Mouse (Mus musculus) v-Abl transformed pro-B cells (cell line): Measurements from ENCODE around the gene Acot13.
"Not testable (repeated sequence)": the region's sequence is repeated elsewhere in the genome, so short reads cannot be mapped to it uniquely, and the experiment has no call there.

Experiments used
- in situ Hi-C, 2 experiments: fragments of 400-800 bp; cut with MboI; formaldehyde crosslinking; loops; one replicate each; pipeline ENCODE4 v1.15.1; 2025; ENCODE audit not compliant: unreplicated experiment in 2 of 2

Acot13 gene

GRCm38 (mm10) chr13:24831353-24832130, at the start of gene Acot13, which contains the start of gene Tdp2:
Gene Acot13, minus strand, starts transcription at chr13:24831540.
Gene Tdp2, plus strand, starts transcription at chr13:24831679.
- in situ Hi-C loops = no loop called here

- in situ Hi-C loops = no loop called here
Observed at GRCm38 (mm10) chr13:24880704-24881103, 49.4 kb upstream of the Acot13 start.

GRCm38 (mm10) chr13:24880208-24880607, 48.9 kb upstream of the Acot13 start:
- in situ Hi-C loops = no loop called here

GRCm38 (mm10) chr13:24879359-24880040, 48.2 kb upstream of the Acot13 start:
- in situ Hi-C loops = no loop called here

GRCm38 (mm10) chr13:24868233-24868632, 36.9 kb upstream of the Acot13 start:
- in situ Hi-C loops = no loop called here

GRCm38 (mm10) chr13:24867789-24868188, 36.4 kb upstream of the Acot13 start:
- in situ Hi-C loops = no loop called here

GRCm38 (mm10) chr13:24866430-24867402, 35.4 kb upstream of the Acot13 start:
- in situ Hi-C loops = no loop called here

GRCm38 (mm10) chr13:24862520-24862919, 31.2 kb upstream of the Acot13 start:
- in situ Hi-C loops = no loop called here

GRCm38 (mm10) chr13:24862021-24862420, 30.7 kb upstream of the Acot13 start:
- in situ Hi-C loops = no loop called here

- in situ Hi-C loops = no loop called here
Observed at GRCm38 (mm10) chr13:24861084-24861483, 29.7 kb upstream of the Acot13 start.

- in situ Hi-C loops = no loop called here
Observed at GRCm38 (mm10) chr13:24859115-24859514, 27.8 kb upstream of the Acot13 start.

- in situ Hi-C loops = no loop called here
Observed at GRCm38 (mm10) chr13:24852570-24852969, 21.2 kb upstream of the Acot13 start.

- in situ Hi-C loops = no loop called here
Observed at GRCm38 (mm10) chr13:24851989-24852388, 20.6 kb upstream of the Acot13 start.

- in situ Hi-C loops = no loop called here
Observed at GRCm38 (mm10) chr13:24849318-24849717, 18.0 kb upstream of the Acot13 start.

GRCm38 (mm10) chr13:24844983-24845955, 13.9 kb upstream of the Acot13 start, which contains the start of gene D130043K22Rik:
Gene D130043K22Rik, plus strand, starts transcription at chr13:24845135.
- in situ Hi-C loops = no loop called here

- in situ Hi-C loops = no loop called here
Observed at GRCm38 (mm10) chr13:24841702-24842101, 10.4 kb upstream of the Acot13 start.

GRCm38 (mm10) chr13:24839831-24840230, 8.5 kb upstream of the Acot13 start:
- in situ Hi-C loops = no loop called here

GRCm38 (mm10) chr13:24837765-24838164, 6.4 kb upstream of the Acot13 start:
- in situ Hi-C loops = not testable (repeated sequence)

- in situ Hi-C loops = no loop called here
Observed at GRCm38 (mm10) chr13:24832811-24833155, 1.4 kb upstream of the Acot13 start.
